Mouse (Mus musculus): ENCODE data around the gene Aqp8.

DNA sequence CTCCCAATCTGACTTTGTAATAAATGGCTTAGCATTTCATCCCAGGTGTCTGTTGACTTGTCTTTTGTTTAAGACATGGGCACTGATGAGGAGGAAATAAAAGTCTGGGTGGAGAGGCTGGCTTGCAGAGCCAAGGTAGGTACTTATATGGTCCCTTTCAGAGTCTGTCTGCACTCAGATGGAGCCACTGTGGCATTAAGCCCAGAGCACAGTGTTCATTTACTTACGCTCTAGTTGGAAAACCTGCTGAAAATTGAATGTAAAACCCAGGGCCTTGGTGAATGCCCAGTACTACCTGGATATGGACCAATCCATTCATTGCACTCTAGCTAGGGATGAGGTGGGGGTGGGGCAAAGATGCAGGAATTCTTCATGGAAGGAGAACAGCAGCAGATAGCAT is 5.9 kb downstream of the Aqp8 start:
- TF ChIP-seq CTCF (IDR thresholded peaks at IDR 0.05; ENCODE audit: low read depth) (no peak), EP300 (IDR thresholded peaks at IDR 0.05; ENCODE audit: low read depth) (no peak)

All from liver, postnatal 0 days (tissue).